Mouse (Mus musculus): ENCODE results near the gene Rsc1a1.

- TF ChIP-seq FLI1 (IDR thresholded peaks at IDR 0.05; ENCODE audit: low read length) (no peak), GATA1 (IDR thresholded peaks at IDR 0.05; ENCODE audit: borderline replicate concordance, low read length) (no peak)
These were observed 45.9 kb downstream of the Rsc1a1 start for GRCm38 (mm10) chr4:141639474-141639873.
